Mouse (Mus musculus) liver, embryonic 14.5 days (tissue): ENCODE results near the gene Supt4a.

Experiments
- CTCF ChIP-seq: IDR thresholded peaks from 2 replicates; pipeline ENCODE4 v1.5.1; 2016; ENCODE audit warnings: antibody characterized with exemption, low read depth, control low read depth
- EP300 ChIP-seq: IDR thresholded peaks from 2 replicates; pipeline ENCODE4 v1.6.1; 2016; ENCODE audit warnings: antibody characterized with exemption, low read depth

- TF ChIP-seq CTCF = no peak
- no peak for TF ChIP-seq EP300
Measured at GRCm38 (mm10) chr11:87760301-87761081, 23.1 kb downstream of the Supt4a start, which contains the start of gene Tspoap1.
